Mouse (Mus musculus): ENCODE data around the gene Faah. TPM values are rescaled to one million over a fixed set of nuclear protein-coding genes. Genes with fewer than 3 reads are reported as not detected.
A peak's percentile ranks its signal among the peaks of the same experiment; 100 is the strongest.

Gene Faah
- polyA plus RNA-seq, 1 experiment from 2014 or later = 0.35 TPM

DNA sequence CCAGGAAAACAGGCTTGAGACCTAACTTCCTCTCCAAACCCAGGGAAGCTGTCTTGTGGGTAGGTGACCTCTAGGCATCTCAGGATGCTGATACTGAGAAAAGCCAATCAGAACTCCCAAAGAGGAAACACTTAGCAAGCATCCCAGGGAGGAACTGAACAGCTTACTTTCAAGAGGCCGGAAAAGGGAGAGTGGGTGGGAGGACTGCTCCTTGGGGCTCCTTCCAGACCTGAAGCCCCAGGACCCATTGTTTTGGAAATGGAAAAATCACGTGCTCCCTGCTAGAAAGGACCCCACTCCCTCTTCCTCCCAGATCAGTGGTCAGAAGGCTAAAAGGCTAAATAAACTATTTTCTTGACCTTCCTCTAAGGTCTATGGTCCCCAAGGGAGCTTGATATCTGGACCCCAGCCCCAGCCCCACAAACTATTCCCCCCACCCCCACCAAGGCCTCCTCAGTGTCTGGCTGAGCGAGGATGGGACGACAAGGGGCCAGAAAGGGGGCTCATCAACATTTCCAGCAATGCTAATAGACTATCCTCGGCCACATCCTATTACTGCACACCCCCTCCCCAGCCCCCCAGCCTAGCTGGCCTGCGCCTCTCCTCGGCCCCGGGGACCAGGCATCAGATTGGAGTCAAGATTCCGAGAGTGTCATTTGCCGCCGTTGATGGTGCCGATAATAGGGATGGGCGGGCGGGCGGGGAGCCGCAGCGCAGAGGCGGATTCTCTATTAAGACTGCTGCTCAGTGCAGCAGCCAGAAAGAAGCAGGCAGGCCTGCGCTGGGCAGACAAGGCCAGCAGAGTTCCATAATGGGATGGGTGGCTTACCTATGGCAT is 62.9 kb downstream of the Faah start:
- no peak overlapping the region for H3K4me3 ChIP-seq (ENCODE audit: low read depth, low read length)
- H3K9me3 ChIP-seq (ENCODE audit: control insufficient read depth, low read length) = no peaks in the 10 kb centered on the region
- peaks cover 53% of the 10 kb centered on the region for H3K27me3 ChIP-seq (ENCODE audit: control insufficient read depth, insufficient read depth, low read length)
- no peaks in the 10 kb centered on the region for H3K4me1 ChIP-seq (ENCODE audit: control insufficient read depth, insufficient read depth, low read length)
- H3K27ac ChIP-seq (replicated peaks; ENCODE audit: low read depth, low read length) = no peak overlapping the region
- no peak overlapping the region for H3K4me2 ChIP-seq (ENCODE audit: low read depth, severe bottlenecking)
- H3K36me3 ChIP-seq (ENCODE audit: control insufficient read depth, insufficient read depth, low read length) = no peaks in the 10 kb centered on the region
- 3% methylated on average over 19 of the region's 19 CpGs for WGBS
- DNase-seq (ENCODE audit: low spot score) (no peak), ATAC-seq (ENCODE audit: insufficient number of reproducible peaks, low FRiP score, low TSS enrichment, low read depth) (no peak)
- no peak overlapping the region for H3K9ac ChIP-seq (ENCODE audit: low read length)

DNA sequence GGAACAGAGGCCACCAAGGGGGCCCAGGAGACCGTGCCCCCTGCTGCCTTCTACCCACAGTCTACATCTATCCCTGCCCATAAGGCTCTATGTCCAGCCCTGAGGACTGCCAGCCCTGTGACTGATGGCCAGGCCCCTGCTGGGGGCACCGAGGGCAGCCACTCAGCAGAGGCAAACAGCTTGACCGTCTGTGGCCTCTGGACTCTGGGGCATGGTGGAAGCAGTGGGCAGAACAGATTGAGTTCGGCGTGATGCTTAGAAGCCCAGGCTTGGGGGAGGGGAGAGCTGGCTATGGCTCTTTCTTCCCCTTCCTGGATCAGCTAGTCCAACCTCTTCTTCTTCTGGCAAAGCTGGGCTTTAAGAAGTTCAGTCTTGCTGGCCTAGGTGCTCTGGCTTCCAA is 64.2 kb downstream of the Faah start:
- H3K9ac ChIP-seq (ENCODE audit: low read length) = no peak overlapping the region
- H3K27me3 ChIP-seq (ENCODE audit: control insufficient read depth, insufficient read depth, low read length) = peaks cover 58% of the 10 kb centered on the region
- H3K9me3 ChIP-seq (ENCODE audit: control insufficient read depth, low read length) = no peaks in the 10 kb centered on the region
- H3K4me3 ChIP-seq (ENCODE audit: low read depth, low read length) = no peak overlapping the region
- H3K4me1 ChIP-seq (ENCODE audit: control insufficient read depth, insufficient read depth, low read length) = no peaks in the 10 kb centered on the region
- 36% methylated on average over 5 of the region's 5 CpGs for WGBS
- no peak overlapping the region for H3K4me2 ChIP-seq (ENCODE audit: low read depth, severe bottlenecking)
- ATAC-seq (ENCODE audit: insufficient number of reproducible peaks, low FRiP score, low TSS enrichment, low read depth) (peak; percentile 50; the same call in 1 of the 2 replicates), DNase-seq (ENCODE audit: low spot score) (no peak)
- H3K27ac ChIP-seq (replicated peaks; ENCODE audit: low read depth, low read length) = no peak overlapping the region
- H3K36me3 ChIP-seq (ENCODE audit: control insufficient read depth, insufficient read depth, low read length) = no peaks in the 10 kb centered on the region

DNA sequence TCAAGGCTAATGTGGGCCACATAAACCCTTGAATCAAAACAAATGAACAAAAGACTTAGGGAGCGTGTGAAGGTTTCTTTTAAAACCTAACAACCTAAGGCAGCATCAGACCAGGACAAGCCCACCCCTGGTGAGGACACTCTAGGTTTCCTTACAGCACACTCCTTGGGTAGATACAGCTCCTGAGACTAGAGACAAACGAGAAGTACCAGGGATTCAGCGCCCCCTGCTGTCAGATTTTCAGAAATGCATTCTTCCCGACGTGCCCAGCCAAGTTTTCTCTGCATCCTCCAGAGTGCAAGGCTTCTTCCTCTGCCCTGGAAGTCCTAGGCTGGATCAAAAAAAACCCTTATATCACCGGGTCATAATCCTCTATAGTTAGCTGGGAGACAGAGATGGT is 65.0 kb downstream of the Faah start:
- Histone ChIP-seq H3K9me3 (ENCODE audit: control insufficient read depth, low read length) (no peaks in the 10 kb centered on the region), H3K4me1 (ENCODE audit: control insufficient read depth, insufficient read depth, low read length) (no peaks in the 10 kb centered on the region), H3K4me2 (ENCODE audit: low read depth, severe bottlenecking) (no peak overlapping the region), H3K36me3 (ENCODE audit: control insufficient read depth, insufficient read depth, low read length) (no peaks in the 10 kb centered on the region), H3K27ac (replicated peaks; ENCODE audit: low read depth, low read length) (no peak overlapping the region), H3K27me3 (ENCODE audit: control insufficient read depth, insufficient read depth, low read length) (peaks cover 61% of the 10 kb centered on the region), H3K4me3 (ENCODE audit: low read depth, low read length) (no peak overlapping the region), H3K9ac (ENCODE audit: low read length) (no peak overlapping the region)
- DNase-seq (ENCODE audit: low spot score) (peak; percentile 79), ATAC-seq (ENCODE audit: insufficient number of reproducible peaks, low FRiP score, low TSS enrichment, low read depth) (no peak)
- WGBS = 14% methylated on average over 6 of the region's 6 CpGs

DNA sequence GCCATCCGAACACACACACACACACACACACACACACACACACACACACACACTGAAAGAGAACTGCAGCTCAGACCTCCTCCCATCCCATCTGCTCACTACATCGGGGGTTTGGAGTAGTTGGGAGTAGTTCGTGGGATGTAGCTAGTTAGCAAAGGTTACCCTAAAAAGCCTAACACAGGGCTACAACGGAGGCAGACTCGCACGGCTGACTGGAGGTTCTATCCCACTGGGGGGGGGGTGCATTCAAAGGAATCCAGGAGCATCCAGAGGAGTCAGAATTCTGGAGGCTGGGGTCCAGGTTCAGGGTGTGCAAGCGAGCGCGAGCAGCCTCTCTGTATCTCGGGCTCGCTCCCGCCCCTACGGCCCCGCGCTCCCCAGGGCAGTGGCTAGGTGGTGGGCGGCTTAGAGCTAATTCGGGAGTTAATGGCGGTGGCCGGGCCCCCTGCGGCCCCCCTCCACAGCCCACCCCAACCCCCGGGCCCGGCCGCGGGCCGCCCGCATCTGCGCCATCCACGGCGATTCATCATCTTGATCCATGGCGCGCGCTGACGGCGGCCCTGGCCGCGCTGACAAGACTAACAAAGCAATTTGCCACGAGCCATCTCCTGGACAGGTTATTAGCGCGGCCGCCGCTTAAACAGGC is 73.9 kb downstream of the Faah start:
- DNase-seq (ENCODE audit: low spot score) = no peak

DNA sequence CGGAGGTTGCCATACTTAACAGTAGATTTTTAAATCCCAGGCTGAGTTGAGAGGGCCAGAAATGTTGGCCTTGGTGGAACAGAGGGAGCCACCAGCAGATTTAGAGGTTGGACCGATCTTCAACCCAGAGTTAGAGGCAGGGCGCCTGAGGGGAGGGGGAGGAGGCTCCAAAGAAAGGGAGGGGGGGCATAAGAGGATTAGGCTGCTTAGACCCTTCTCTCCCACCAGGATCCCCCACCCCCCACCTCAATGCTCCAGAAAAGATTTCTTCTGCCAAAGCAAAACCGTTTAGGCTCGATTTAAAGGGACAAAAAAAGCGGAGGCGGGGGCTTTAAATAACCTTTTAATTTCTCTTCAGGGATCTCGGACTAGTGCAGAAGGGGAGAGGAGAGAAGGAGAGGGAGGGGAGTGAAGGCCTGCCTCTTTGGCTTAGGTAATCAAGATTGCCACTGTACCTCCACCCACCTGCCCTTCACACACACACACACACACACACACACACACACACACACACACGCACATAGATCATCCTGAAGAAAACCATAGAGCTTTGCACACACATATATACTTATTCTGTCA is 76.4 kb downstream of the Faah start:
- no peaks in the 10 kb centered on the region for H3K9me3 ChIP-seq (ENCODE audit: control insufficient read depth, low read length)
- no peak for DNase-seq (ENCODE audit: low spot score)
- no peaks in the 10 kb centered on the region for H3K36me3 ChIP-seq (ENCODE audit: control insufficient read depth, insufficient read depth, low read length)
- no peak overlapping the region for H3K4me3 ChIP-seq (ENCODE audit: low read depth, low read length)
- H3K27me3 ChIP-seq (ENCODE audit: control insufficient read depth, insufficient read depth, low read length) = peaks cover 97% of the 10 kb centered on the region
- 3% methylated on average over 9 of the region's 9 CpGs for WGBS
- no peak overlapping the region for H3K9ac ChIP-seq (ENCODE audit: low read length)
- H3K27ac ChIP-seq (replicated peaks; ENCODE audit: low read depth, low read length) = no peak overlapping the region
- no peak overlapping the region for H3K4me2 ChIP-seq (ENCODE audit: low read depth, severe bottlenecking)
- no peak for ATAC-seq (ENCODE audit: insufficient number of reproducible peaks, low FRiP score, low TSS enrichment, low read depth)
- peaks cover 4% of the 10 kb centered on the region; the same call in 1 of the 2 replicates for H3K4me1 ChIP-seq (ENCODE audit: control insufficient read depth, insufficient read depth, low read length)

More for the DNA sequence above, 73.9 kb downstream of the Faah start:
- 0 out of 2 replicates have a peak overlapping the region, but pooled peaks have one; percentile 8 for H3K4me3 ChIP-seq (ENCODE audit: low read depth, low read length)
- no peaks in the 10 kb centered on the region for H3K36me3 ChIP-seq (ENCODE audit: control insufficient read depth, insufficient read depth, low read length)
- H3K27me3 ChIP-seq (ENCODE audit: control insufficient read depth, insufficient read depth, low read length) = peaks cover 82% of the 10 kb centered on the region
- H3K9me3 ChIP-seq (ENCODE audit: control insufficient read depth, low read length) = no peaks in the 10 kb centered on the region
- no peak; the same call in 1 of the 2 replicates for ATAC-seq (ENCODE audit: insufficient number of reproducible peaks, low FRiP score, low TSS enrichment, low read depth)
- peak overlapping the region; percentile 24; the same call in 1 of the 2 replicates for H3K4me2 ChIP-seq (ENCODE audit: low read depth, severe bottlenecking)
- no peaks in the 10 kb centered on the region for H3K4me1 ChIP-seq (ENCODE audit: control insufficient read depth, insufficient read depth, low read length)
- no peak overlapping the region for H3K9ac ChIP-seq (ENCODE audit: low read length)
- no peak overlapping the region for H3K27ac ChIP-seq (replicated peaks; ENCODE audit: low read depth, low read length)
- WGBS = under 1% methylated on average over 40 of the region's 41 CpGs

DNA sequence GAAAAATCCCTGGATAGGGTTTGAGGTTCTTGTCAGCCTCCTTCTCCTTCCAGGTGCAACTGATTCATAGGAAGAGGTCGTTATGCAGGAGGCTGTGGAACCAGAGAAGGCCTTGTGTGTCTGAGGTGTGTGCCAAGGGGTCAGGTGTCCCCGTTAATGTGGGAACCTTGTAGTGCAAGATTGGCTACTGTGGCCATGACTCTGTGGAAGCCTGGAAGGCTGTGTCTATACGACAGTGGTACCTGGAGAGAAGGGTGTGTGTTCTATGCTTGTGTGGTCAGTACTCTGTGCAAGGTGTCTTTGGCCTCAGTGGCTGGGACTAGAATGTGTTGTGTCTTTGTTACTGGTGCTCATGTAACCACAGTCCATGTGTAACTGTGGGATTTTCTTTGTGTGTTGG is 77.0 kb downstream of the Faah start:
- Histone ChIP-seq H3K36me3 (ENCODE audit: control insufficient read depth, insufficient read depth, low read length) (no peaks in the 10 kb centered on the region), H3K4me2 (ENCODE audit: low read depth, severe bottlenecking) (no peak overlapping the region), H3K9ac (ENCODE audit: low read length) (no peak overlapping the region), H3K4me1 (ENCODE audit: control insufficient read depth, insufficient read depth, low read length) (peaks cover 7% of the 10 kb centered on the region; the same call in 1 of the 2 replicates), H3K27me3 (ENCODE audit: control insufficient read depth, insufficient read depth, low read length) (peaks cover 97% of the 10 kb centered on the region), H3K4me3 (ENCODE audit: low read depth, low read length) (no peak overlapping the region), H3K27ac (replicated peaks; ENCODE audit: low read depth, low read length) (no peak overlapping the region), H3K9me3 (ENCODE audit: control insufficient read depth, low read length) (no peaks in the 10 kb centered on the region)
- 7% methylated on average over 3 of the region's 3 CpGs for WGBS
- no peak for ATAC-seq (ENCODE audit: insufficient number of reproducible peaks, low FRiP score, low TSS enrichment, low read depth)
- DNase-seq (ENCODE audit: low spot score) = no peak

DNA sequence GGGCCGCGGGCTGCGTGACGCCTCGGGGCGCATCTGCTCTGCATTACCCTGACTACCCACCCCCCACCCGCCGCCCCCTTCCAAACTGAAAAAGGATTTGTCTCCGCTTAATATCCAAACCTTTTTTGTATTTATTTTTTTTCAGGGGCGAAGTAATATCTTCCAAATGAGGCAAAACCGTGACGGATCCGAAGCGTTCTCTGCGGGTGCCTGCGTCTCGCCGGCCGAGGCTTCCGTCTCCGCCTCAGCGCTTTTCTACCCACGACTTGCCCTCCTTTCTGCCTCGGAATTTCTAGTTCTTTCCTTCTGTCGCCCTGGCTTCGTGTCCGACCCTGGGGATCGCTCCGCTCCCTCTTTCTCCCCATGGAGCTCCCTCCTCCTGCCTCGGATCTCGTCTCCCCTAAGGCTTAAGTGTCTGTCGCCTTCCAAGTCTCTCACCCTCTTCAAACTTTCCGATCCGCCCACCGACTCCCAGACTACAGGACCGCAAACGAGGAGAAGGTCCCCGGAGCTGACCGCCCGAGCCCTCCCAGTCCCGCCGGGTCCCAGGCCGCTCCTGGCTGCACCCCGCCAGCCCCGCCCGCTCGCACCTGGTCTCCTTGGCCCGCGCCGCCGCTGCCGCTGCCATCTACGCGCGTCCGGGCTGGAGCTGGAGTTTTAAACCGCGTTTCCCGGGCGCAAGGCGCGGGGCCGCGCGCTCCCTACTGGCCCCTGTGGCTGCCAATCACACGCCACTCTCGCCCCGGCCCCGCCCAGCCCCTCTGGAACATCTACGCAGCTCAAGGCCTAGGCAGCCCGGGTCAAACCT is 78.2 kb downstream of the Faah start, which contains the start of gene Dmbx1:
Gene Dmbx1, minus strand, starts transcription at position 632 of the 808 bp plus-strand sequence.
- Histone ChIP-seq H3K4me1 (ENCODE audit: control insufficient read depth, insufficient read depth, low read length) (peaks cover 7% of the 10 kb centered on the region; the same call in 1 of the 2 replicates), H3K4me2 (ENCODE audit: low read depth, severe bottlenecking) (peak within 1 kb of the TSS; percentile 64), H3K27ac (replicated peaks; ENCODE audit: low read depth, low read length) (no peak within 1 kb of the TSS), H3K4me3 (ENCODE audit: low read depth, low read length) (peak within 1 kb of the TSS; percentile 32), H3K36me3 (ENCODE audit: control insufficient read depth, insufficient read depth, low read length) (no peaks in the 10 kb centered on the region), H3K27me3 (ENCODE audit: control insufficient read depth, insufficient read depth, low read length) (peaks cover 97% of the 10 kb centered on the region), H3K9ac (ENCODE audit: low read length) (no peak within 1 kb of the TSS), H3K9me3 (ENCODE audit: control insufficient read depth, low read length) (no peaks in the 10 kb centered on the region)
- ATAC-seq (ENCODE audit: insufficient number of reproducible peaks, low FRiP score, low TSS enrichment, low read depth) = peak; percentile 55; the same call in 1 of the 2 replicates
- WGBS = under 1% methylated on average over 71 of the region's 71 CpGs
- DNase-seq (ENCODE audit: low spot score) = peak; percentile 78

All from limb, embryonic 11.5 days (tissue).